Mouse (Mus musculus): ENCODE results near the gene Cxcl10. TPM values are rescaled to one million over a fixed set of nuclear protein-coding genes. Genes with fewer than 3 reads are reported as not detected.

Cxcl10 gene
- total RNA-seq (2023): 0.70 TPM

GRCm38 (mm10) chr5:92348794-92349413 lies at the start of gene Cxcl10:
Cxcl10 (minus strand) TSS chr5:92348889.

GRCm38 (mm10) chr5:92331635-92332338 lies 16.9 kb downstream of the Cxcl10 start, which contains the start of gene Art3:
Art3 (plus strand) TSS chr5:92331827.

GRCm38 (mm10) chr5:92327929-92328328 lies 20.8 kb downstream of the Cxcl10 start, which contains the start of gene Cxcl9:
Cxcl9 (minus strand) TSS chr5:92328079.

GRCm38 (mm10) chr5:92309681-92310511 lies 38.8 kb downstream of the Cxcl10 start, which contains the start of gene Sdad1:
Sdad1 (minus strand) TSS chr5:92310479.

Other genes starting within 250 kb of the Cxcl10 start
- 58.7 TPM for gene Uso1, start 211.0 kb downstream of the Cxcl10 start, total RNA-seq (2023)
- not detected for gene U90926, start 133.5 kb downstream of the Cxcl10 start, total RNA-seq (2023)
- not detected for gene Ppef2, start 92.6 kb downstream of the Cxcl10 start, total RNA-seq (2023)
- gene Naaa, start 70.7 kb downstream of the Cxcl10 start, total RNA-seq (2023): 7.2 TPM
- 83.2 TPM for gene Sdad1, start 38.4 kb downstream of the Cxcl10 start, total RNA-seq (2023)
- 2.4 TPM for gene Cxcl9, start 20.8 kb downstream of the Cxcl10 start, total RNA-seq (2023)
- gene Art3, start 17.1 kb downstream of the Cxcl10 start, total RNA-seq (2023): 2.4 TPM
- 49.2 TPM for gene Nup54, start 86.3 kb upstream of the Cxcl10 start, total RNA-seq (2023)
- gene Scarb2, start 157.9 kb upstream of the Cxcl10 start, total RNA-seq (2023): 35.9 TPM
- gene Fam47e, start 206.2 kb upstream of the Cxcl10 start, total RNA-seq (2023): not detected

Measured in CD8-positive naive resting alpha-beta T cell, adult 57 days (primary cell).